Mouse (Mus musculus) small intestine, adult 2 months (tissue): ENCODE measurements around the gene Egfem1. TPM values are rescaled to one million over a fixed set of nuclear protein-coding genes. Genes with fewer than 3 reads are reported as not detected.

Experiments
- H3K27ac ChIP-seq: fragments of 200-500 bp; 2 replicates; pipeline ENCODE4 v1.5.1; 2012; ENCODE audit warnings: low read depth, low read length, control low read depth, inconsistent platforms; ENCODE audit not compliant: insufficient read depth
- H3K27me3 ChIP-seq: fragments of 200-500 bp; 2 replicates; pipeline ENCODE4 v1.6.1; 2012; ENCODE audit warnings: mild to moderate bottlenecking, moderate library complexity, low read length, inconsistent platforms; ENCODE audit not compliant: control insufficient read depth, insufficient read depth
- H3K36me3 ChIP-seq: fragments of 200-500 bp; 2 replicates; pipeline ENCODE4 v1.6.1; 2012; ENCODE audit warnings: mild to moderate bottlenecking, low read length, control low read depth, inconsistent platforms; ENCODE audit not compliant: control insufficient read depth, insufficient read depth
- H3K4me1 ChIP-seq: fragments of 200-500 bp; 2 replicates; pipeline ENCODE4 v1.6.1; 2012; ENCODE audit warnings: low read length, inconsistent platforms, mixed read lengths; ENCODE audit not compliant: control insufficient read depth, insufficient read depth, insufficient read length
- H3K4me3 ChIP-seq: fragments of 200-500 bp; 2 replicates; pipeline ENCODE4 v1.5.1; 2012; ENCODE audit warnings: low read depth, mild to moderate bottlenecking, control low read depth, inconsistent platforms, low read length, moderate library complexity
- CTCF ChIP-seq: fragments of 200-500 bp; IDR thresholded peaks from 2 replicates; pipeline ENCODE4 v1.5.1; 2012; ENCODE audit warnings: low read depth, mild to moderate bottlenecking, control low read depth, inconsistent platforms, low read length, moderate library complexity, mixed read lengths; ENCODE audit not compliant: insufficient replicate concordance, insufficient read length; ENCODE audit errors: extremely low read depth
- POLR2A ChIP-seq: fragments of 200-500 bp; IDR thresholded peaks from 2 replicates; pipeline ENCODE4 v1.6.1; 2012; ENCODE audit warnings: low read depth, mild to moderate bottlenecking, control low read depth, inconsistent platforms, low read length, moderate library complexity
- WGBS: fragments of 180-500 bp; shearing (Covaris S2); methylation state at CpG from one replicate; pipeline ENCODE4 v1.1.7; 2018; 5-methylcytosine and 5-hydroxymethylcytosine counted together
- polyA plus RNA-seq: library from polyadenylated mRNA; depleted of rRNA; stranded (reverse); fragments of >200 nt; gene quantifications from 2 replicates; pipeline ENCODE4 v1.2.3, GENCODE M21; 2012

The Egfem1 gene
- polyA plus RNA-seq, 1 experiment, result not detected

DNA sequence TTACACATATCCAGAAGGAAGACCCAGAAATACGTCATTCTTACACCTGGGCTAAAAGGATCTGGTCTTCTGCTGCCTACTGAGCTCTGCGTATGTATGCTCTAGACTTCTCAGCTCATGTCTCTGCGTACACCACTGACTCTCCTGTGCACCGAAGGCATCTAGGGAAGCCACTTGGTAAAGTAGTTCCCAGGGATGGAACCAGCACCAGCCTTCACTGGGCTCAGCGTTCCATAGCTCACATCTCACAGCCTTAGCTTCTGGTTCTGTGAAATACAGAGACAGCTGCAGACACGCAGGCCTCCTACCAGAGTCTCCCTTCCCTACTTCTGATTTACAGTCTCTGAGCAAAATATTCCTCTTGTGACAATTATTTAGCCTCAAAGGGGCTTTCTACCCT, 361.2 kb downstream of the Egfem1 start:
- Histone ChIP-seq H3K27ac (no peak overlapping the region), H3K4me3 (no peak overlapping the region), H3K36me3 (no peaks in the 10 kb centered on the region), H3K4me1 (no peaks in the 10 kb centered on the region), H3K27me3 (no peaks in the 10 kb centered on the region)
- no peak for TF ChIP-seq CTCF
- TF ChIP-seq POLR2A, result no peak
- 88% methylated on average over 6 of the region's 6 CpGs for WGBS

DNA sequence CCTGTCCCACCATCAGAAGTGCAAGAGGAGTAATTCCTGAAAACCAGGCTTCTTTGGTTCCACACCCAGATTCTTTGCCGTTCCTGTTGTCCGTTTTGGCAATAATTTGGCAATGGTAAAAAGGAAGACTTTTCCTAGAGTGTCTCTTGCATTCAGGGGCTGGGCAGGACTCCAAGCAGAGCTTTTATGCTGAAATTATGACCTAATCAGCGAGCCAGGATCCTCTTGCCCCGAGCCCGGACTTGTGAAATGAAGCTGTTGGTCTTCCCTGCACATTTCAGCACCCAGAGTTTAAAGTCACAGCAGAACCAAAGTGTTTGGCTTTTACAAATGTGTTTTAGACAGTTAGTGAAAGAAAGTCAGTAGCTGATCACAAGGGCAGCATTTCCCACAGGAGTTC, 362.8 kb downstream of the Egfem1 start:
- no peak overlapping the region for H3K4me3 ChIP-seq
- TF ChIP-seq CTCF, result no peak
- WGBS, result 67% methylated on average over 5 of the region's 5 CpGs
- no peak overlapping the region for H3K27ac ChIP-seq
- H3K27me3 ChIP-seq, result no peaks in the 10 kb centered on the region
- no peaks in the 10 kb centered on the region for H3K36me3 ChIP-seq
- H3K4me1 ChIP-seq, result no peaks in the 10 kb centered on the region

DNA sequence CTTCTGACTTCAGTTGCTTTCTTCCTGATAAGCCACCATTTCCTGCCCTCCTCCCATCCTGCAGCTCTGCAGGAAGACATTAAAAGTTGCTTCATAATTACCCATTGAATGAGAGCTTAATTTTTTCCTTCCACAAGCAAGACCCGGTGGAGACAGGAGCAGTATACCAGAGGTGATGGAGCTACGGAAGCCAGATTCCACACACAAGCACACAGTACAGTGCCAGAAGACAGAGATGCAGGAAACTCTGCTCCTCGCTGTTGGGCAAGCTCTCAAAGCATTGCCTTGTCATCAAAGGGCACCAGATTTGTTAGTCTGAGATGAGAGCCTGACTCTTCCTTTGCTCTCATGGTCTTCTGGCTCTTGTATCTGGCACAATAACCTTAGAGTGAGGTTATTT, 364.3 kb downstream of the Egfem1 start:
- WGBS, result 66% methylated on average over 3 of the region's 3 CpGs
- Histone ChIP-seq H3K27me3 (no peaks in the 10 kb centered on the region; the same call in 1 of the 2 replicates), H3K4me1 (no peaks in the 10 kb centered on the region), H3K36me3 (no peaks in the 10 kb centered on the region), H3K4me3 (no peak overlapping the region), H3K27ac (no peak overlapping the region)
- TF ChIP-seq CTCF (no peak), POLR2A (no peak)

DNA sequence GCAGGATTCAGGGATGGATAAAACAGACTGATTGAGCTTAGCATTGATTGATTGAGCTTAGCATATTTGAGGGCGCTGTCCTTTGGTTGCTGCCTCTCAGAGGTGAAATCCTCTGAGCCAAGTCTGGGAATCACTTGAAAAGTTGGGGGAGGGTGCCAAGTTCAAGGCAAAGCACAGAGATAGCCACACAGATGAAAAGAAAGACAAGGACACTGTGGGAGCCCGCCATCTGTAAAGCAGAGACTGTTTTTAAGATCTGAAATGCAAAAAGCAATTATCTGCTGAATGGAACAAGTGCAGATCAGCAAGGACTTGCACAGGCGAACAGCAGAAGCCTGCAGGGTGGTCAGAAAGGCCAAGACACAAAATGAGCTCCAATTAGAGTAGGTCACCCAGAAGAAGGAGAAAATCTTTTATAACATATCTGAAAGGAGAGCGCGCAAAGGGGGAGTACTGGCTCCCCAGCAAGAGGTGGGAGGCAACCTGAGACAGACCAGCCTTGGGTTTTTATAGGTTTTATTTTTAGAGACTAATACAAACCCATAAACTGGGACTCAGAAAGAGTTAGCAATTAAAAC, 367.1 kb downstream of the Egfem1 start:
- TF ChIP-seq POLR2A, result no peak
- no peak for TF ChIP-seq CTCF

DNA sequence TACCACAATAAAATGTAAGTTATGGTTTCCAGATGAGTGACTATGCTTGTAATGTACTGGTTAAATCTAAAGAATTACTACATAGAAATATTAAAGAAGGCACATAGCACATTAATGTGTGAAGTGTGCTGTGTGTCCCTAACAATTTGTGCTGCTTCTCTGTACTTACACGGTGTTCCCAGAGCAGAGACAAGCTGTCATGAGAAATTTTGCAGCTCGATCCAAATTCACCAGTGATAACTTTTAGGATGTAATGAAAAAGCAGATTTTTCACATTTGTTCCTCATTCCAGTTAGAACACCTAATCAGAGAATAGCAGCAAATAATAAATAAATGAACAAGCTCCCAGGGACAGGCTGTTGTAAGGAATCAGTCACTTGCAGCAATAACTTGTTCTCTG, 416.4 kb downstream of the Egfem1 start:
- H3K4me3 ChIP-seq, result no peak overlapping the region
- no peaks in the 10 kb centered on the region for H3K4me1 ChIP-seq
- no peaks in the 10 kb centered on the region for H3K27me3 ChIP-seq
- WGBS, result 83% methylated on average over 2 of the region's 2 CpGs
- H3K36me3 ChIP-seq, result no peaks in the 10 kb centered on the region
- TF ChIP-seq CTCF (no peak), POLR2A (no peak)
- H3K27ac ChIP-seq, result no peak overlapping the region

More for the DNA sequence above, 367.1 kb downstream of the Egfem1 start:
- no peak overlapping the region for H3K4me3 ChIP-seq
- H3K36me3 ChIP-seq, result no peaks in the 10 kb centered on the region
- H3K27me3 ChIP-seq, result no peaks in the 10 kb centered on the region; the same call in 1 of the 2 replicates
- no peak overlapping the region for H3K27ac ChIP-seq
- no peaks in the 10 kb centered on the region for H3K4me1 ChIP-seq
- whole genome bisulfite sequencing, result 73% methylated on average over 5 of the region's 5 CpGs

DNA sequence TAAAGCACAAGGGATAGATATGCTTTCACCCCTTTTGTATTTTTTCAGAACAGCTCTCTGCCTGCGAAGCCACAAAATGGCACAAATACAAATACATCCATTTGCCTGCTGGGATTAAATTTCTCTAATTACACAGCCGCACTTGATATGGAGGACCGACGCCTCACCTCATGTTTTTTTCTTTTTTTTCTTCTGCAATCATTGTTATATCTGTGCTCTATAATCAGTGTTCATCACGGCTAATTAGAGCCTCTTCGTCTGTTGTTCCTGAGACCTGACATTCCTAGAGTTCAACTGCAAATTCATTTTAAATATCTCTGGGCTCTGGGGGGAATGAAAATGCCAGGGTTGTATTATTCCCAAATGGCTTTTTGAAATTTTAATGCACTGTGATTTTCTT, 417.4 kb downstream of the Egfem1 start:
- no peak overlapping the region for H3K27ac ChIP-seq
- H3K4me1 ChIP-seq, result no peaks in the 10 kb centered on the region
- 86% methylated on average over 6 of the region's 6 CpGs for WGBS
- TF ChIP-seq POLR2A (no peak), CTCF (no peak)
- H3K36me3 ChIP-seq, result no peaks in the 10 kb centered on the region
- no peak overlapping the region for H3K4me3 ChIP-seq
- H3K27me3 ChIP-seq, result no peaks in the 10 kb centered on the region

DNA sequence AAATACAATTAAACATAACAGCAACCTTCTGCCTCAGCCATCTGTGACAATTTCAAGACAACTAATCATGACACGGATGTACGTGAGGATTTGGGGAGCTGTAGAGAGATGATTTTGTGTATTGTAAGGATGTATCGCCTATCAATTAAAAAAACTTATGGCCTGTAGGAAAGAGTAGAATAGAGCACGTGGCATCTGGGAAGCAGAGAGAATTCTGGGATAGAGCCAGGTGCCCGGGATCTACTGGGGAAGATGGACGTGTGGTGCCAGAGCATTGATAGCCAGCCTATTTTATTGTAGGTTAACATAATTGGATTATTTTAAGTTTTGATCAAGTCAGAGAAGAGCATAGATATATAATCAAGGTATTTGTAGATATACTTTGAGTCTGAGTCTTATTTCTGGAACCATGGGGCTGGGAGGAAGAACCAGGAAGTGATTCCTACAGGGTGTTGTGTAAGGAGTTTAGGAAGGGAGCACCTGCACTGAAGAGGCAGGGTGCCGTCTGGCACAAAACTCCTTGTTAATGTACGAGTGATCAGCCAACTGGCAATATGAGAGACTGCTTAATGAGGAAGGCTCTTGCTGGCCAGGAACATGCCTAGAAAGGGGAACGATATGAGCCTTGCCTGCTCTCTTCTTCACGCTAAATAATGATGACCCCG, 443.6 kb downstream of the Egfem1 start:
- no peak overlapping the region for H3K27ac ChIP-seq
- H3K27me3 ChIP-seq, result no peaks in the 10 kb centered on the region
- TF ChIP-seq CTCF (no peak), POLR2A (no peak)
- H3K4me1 ChIP-seq, result no peaks in the 10 kb centered on the region
- WGBS, result 86% methylated on average over 11 of the region's 11 CpGs
- no peaks in the 10 kb centered on the region for H3K36me3 ChIP-seq
- H3K4me3 ChIP-seq, result no peak overlapping the region
